Mouse (Mus musculus): Measurements from ENCODE around the gene Apol7b.

GRCm38 (mm10) chr15:77377419-77377818 is 69.9 kb downstream of the Apol7b start:
- TF ChIP-seq CTCF (IDR thresholded peaks at IDR 0.05; ENCODE audit: borderline replicate concordance, extremely low read depth, insufficient read depth, insufficient read length) = no peak
- no peak for TF ChIP-seq POLR2A (IDR thresholded peaks at IDR 0.05; ENCODE audit: borderline replicate concordance, extremely low read depth, insufficient read depth, insufficient read length, poor library complexity, severe bottlenecking)

Data from brain, embryonic 14.5 days (tissue).